Mouse (Mus musculus) liver, postnatal 0 days (tissue): ENCODE measurements around the gene Zwilch. TPM values are rescaled to one million over a fixed set of nuclear protein-coding genes. Genes with fewer than 3 reads are reported as not detected.
"Not testable (repeated sequence)": the region's sequence is repeated elsewhere in the genome, so short reads cannot be mapped to it uniquely, and the experiment has no call there.

Experiments used
- ATAC-seq: fragments of 200-750 bp; cut with Nextera tagmentation; 2 replicates; pipeline ENCODE4 v1.8.0; 2017; ENCODE audit warnings: mild to moderate bottlenecking, moderate library complexity
- DNase-seq: peaks from one replicate; pipeline ENCODE4 v3.0.0-alpha.2; 2016
- H3K27ac ChIP-seq: fragments of 300-500 bp; sonication (generic); 2 replicates; pipeline ENCODE4 v1.5.1; 2014; ENCODE audit warnings: antibody characterized with exemption, moderate library complexity, mild to moderate bottlenecking, low read depth
- H3K27me3 ChIP-seq: fragments of 300-500 bp; sonication (generic); 2 replicates; pipeline ENCODE4 v1.6.1; 2014; ENCODE audit warnings: low read length, control low read depth, mixed read lengths; ENCODE audit not compliant: insufficient read depth
- H3K36me3 ChIP-seq: fragments of 300-500 bp; sonication (generic); replicated peaks from 2 replicates; pipeline ENCODE4 v1.6.1; 2014; ENCODE audit warnings: mild to moderate bottlenecking, control low read depth, low read length, moderate library complexity, mixed read lengths; ENCODE audit not compliant: insufficient read depth
- H3K4me1 ChIP-seq: fragments of 300-500 bp; sonication (generic); 2 replicates; pipeline ENCODE4 v1.6.1; 2014; ENCODE audit warnings: antibody characterized with exemption, mild to moderate bottlenecking, control low read depth; ENCODE audit not compliant: insufficient read depth
- H3K4me2 ChIP-seq: fragments of 300-500 bp; sonication (generic); 2 replicates; pipeline ENCODE4 v1.6.1; 2014; ENCODE audit warnings: low read depth, mild to moderate bottlenecking, low read length, moderate library complexity, mixed read lengths
- H3K4me3 ChIP-seq: fragments of 300-500 bp; sonication (generic); 2 replicates; pipeline ENCODE4 v1.5.1; 2014; ENCODE audit warnings: low read depth, low read length
- H3K9ac ChIP-seq: fragments of 300-500 bp; sonication (generic); replicated peaks from 2 replicates; pipeline ENCODE4 v1.6.1; 2014; ENCODE audit warnings: mild to moderate bottlenecking, moderate library complexity
- H3K9me3 ChIP-seq: fragments of 300-500 bp; sonication (generic); 2 replicates; pipeline ENCODE4 v1.6.1; 2016; ENCODE audit warnings: mild to moderate bottlenecking, control low read depth, low read length, mixed read lengths
- CTCF ChIP-seq: sonication (generic); IDR thresholded peaks from 2 replicates; pipeline ENCODE4 v1.5.1; 2016; ENCODE audit warnings: antibody characterized with exemption, low read depth
- EP300 ChIP-seq: IDR thresholded peaks from 2 replicates; pipeline ENCODE4 v1.6.1; 2016; ENCODE audit warnings: antibody characterized with exemption, low read depth, mild to moderate bottlenecking
- WGBS: fragments of 180-500 bp; shearing (Covaris S2); extraction: QIAGEN DNeasy Blood & Tissue Kit; methylation state at CpG from one replicate; pipeline ENCODE4 v1.1.7; 2014; ENCODE audit not compliant: insufficient replicate concordance; 5-methylcytosine and 5-hydroxymethylcytosine counted together
- polyA plus RNA-seq: library from polyadenylated mRNA; unstranded; fragments of >200 nt; fragmentation: Nextera tagmentation; extraction: Ambion mirVana; gene quantifications from 2 replicates; pipeline ENCODE4 v1.2.1, GENCODE M21; 2015

The Zwilch gene
- polyA plus RNA-seq, 1 experiment from 2014 or later: 4.1 TPM

- 88% methylated on average over 5 of the region's 5 CpGs for WGBS
- no peaks in the 10 kb centered on the region for H3K27me3 ChIP-seq
- H3K27ac ChIP-seq: no peak overlapping the region
- H3K9me3 ChIP-seq: no peaks in the 10 kb centered on the region
- H3K9ac ChIP-seq: no peak overlapping the region
- peaks cover 6% of the 10 kb centered on the region for H3K4me1 ChIP-seq
- peaks cover 30% of the 10 kb centered on the region for H3K36me3 ChIP-seq
- H3K4me2 ChIP-seq: no peak overlapping the region
- ATAC-seq (no peak), DNase-seq (no peak)
- TF ChIP-seq CTCF (no peak), EP300 (no peak)
- no peak overlapping the region for H3K4me3 ChIP-seq
These were observed 11.4 kb upstream of the Zwilch start for GRCm38 (mm10) chr9:64184166-64184840.

GRCm38 (mm10) chr9:64183295-64183694, 10.4 kb upstream of the Zwilch start:
- not testable (repeated sequence) for H3K27me3 ChIP-seq, DNase-seq, H3K27ac ChIP-seq, H3K4me2 ChIP-seq, H3K9ac ChIP-seq, H3K9me3 ChIP-seq, ATAC-seq, H3K4me3 ChIP-seq, H3K4me1 ChIP-seq
- H3K36me3 ChIP-seq: peaks cover 31% of the 10 kb centered on the region
- WGBS: 79% methylated on average over 5 of the region's 5 CpGs

DNA sequence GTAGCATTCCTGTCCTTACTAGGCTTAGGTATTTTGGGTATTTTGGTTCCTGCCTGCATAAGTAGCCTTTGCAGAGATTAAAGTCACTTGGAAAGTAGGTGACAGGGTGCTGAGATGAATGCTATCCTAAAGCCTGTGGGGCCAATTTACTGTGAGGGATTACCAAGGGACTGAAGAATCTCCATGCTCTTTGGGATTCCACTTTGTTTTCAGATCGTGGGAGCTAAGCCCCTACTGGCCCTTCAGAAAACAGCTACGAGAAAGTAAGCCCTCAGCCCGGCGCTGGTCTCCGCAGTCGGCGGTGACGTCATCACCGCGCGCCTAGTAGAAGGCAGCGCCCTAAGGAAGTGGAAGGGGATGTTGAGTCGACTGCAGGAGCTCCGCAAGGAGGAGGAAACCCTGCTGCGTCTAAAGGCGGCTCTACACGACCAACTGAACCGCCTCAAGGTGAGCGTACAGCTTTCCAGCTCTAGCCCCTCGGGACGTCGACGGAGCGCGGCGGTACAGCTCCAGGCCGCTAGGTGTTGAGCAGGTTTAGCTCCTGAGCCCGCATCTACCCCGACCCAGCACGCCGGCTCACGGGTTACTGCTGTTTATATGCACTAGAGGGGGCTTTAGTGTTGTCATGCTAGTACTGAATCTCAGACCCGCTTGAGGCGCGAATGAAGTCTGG, 6.2 kb upstream of the Zwilch start, which contains the start of gene Snapc5:
Gene Snapc5 (plus strand): TSS at position 301 of the 673 bp plus-strand sequence.
- Histone ChIP-seq H3K36me3 (peaks cover 49% of the 10 kb centered on the region), H3K9me3 (no peaks in the 10 kb centered on the region), H3K9ac (peak within 1 kb of the TSS; percentile 88), H3K4me3 (peak within 1 kb of the TSS; percentile 89), H3K4me1 (peaks cover 16% of the 10 kb centered on the region), H3K27ac (peak within 1 kb of the TSS; percentile 90), H3K27me3 (no peaks in the 10 kb centered on the region), H3K4me2 (peak within 1 kb of the TSS; percentile 73)
- TF ChIP-seq EP300: no peak
- TF ChIP-seq CTCF: peak; percentile 69
- peak; percentile 93 for ATAC-seq
- WGBS: under 1% methylated on average over 35 of the region's 35 CpGs
- DNase-seq: peak; percentile 90

DNA sequence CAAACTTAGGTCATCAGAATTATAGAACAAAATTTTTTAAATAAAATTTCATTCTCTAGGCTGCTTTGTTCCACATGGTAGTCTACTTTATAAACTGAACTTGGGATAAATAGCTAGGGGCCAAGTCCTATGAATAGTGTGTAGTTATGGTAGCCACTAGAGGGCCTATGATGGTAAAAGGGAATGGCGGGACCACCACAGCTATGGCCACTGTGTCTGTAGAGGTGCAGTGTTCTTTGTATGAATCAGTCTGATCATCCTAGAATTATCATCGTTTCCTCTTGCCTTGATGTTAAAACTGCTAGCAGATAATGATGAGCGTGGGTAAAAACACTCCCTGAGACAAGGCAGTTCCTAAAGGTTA, 5.7 kb upstream of the Zwilch start:
- 37% methylated on average over 3 of the region's 3 CpGs for WGBS
- Histone ChIP-seq H3K4me1 (peaks cover 16% of the 10 kb centered on the region), H3K4me2 (peak overlapping the region; percentile 73), H3K27me3 (no peaks in the 10 kb centered on the region), H3K27ac (peak overlapping the region; percentile 90), H3K36me3 (peaks cover 47% of the 10 kb centered on the region), H3K9me3 (no peaks in the 10 kb centered on the region), H3K4me3 (peak overlapping the region; percentile 89), H3K9ac (peak overlapping the region; percentile 88; the same call in 1 of the 2 replicates)
- ATAC-seq (peak; percentile 42), DNase-seq (no peak)
- TF ChIP-seq EP300 (no peak), CTCF (peak; percentile 40)

DNA sequence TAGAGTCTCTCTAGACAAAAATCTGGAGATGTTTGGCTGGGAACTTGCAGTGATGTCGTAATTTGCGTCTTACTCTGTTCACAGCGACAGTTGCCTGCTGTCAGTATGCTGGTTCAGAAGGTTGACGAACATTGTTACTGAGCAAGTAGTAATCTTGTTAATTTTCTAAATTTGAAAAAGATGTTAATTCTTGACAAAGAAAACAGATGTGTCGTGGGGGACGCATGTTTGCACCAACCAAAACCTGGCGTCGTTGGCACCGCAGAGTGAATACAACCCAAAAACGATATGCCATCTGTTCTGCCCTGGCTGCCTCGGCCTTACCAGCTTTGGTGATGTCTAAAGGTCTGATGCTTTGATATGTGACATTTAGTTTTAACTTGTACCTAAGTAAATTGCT, 2.5 kb upstream of the Zwilch start:
- TF ChIP-seq EP300 (no peak), CTCF (no peak)
- peak overlapping the region; percentile 89; the same call in 1 of the 2 replicates for H3K9ac ChIP-seq
- H3K4me3 ChIP-seq: peak overlapping the region; percentile 86; the same call in 1 of the 2 replicates
- 82% methylated on average over 11 of the region's 11 CpGs for WGBS
- peaks cover 39% of the 10 kb centered on the region for H3K36me3 ChIP-seq
- no peak overlapping the region for H3K27ac ChIP-seq
- H3K27me3 ChIP-seq: no peaks in the 10 kb centered on the region
- no peaks in the 10 kb centered on the region for H3K9me3 ChIP-seq
- H3K4me1 ChIP-seq: peaks cover 16% of the 10 kb centered on the region
- H3K4me2 ChIP-seq: peak overlapping the region; percentile 75
- no peak for ATAC-seq
- no peak for DNase-seq

DNA sequence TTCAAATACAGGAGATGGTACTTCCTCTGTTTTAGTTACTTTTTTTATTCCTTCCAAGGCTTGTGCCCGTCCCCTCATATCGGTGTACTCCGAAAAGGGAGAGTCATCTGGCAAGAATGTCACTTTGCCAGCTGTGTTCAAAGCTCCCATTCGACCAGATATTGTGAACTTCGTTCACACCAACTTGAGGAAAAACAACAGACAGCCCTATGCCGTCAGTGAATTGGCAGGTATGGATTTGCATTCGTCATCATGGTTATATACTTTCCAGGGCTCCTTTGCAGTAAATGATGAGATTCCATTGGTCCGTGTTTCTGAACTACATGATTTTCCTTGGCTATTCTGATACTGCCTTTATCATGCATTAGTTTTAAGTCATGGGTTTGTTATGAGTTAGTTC, 1.9 kb upstream of the Zwilch start:
- TF ChIP-seq EP300 (no peak), CTCF (no peak)
- H3K9ac ChIP-seq: peak overlapping the region; percentile 89
- DNase-seq (no peak), ATAC-seq (no peak)
- H3K27ac ChIP-seq: no peak overlapping the region
- H3K9me3 ChIP-seq: no peaks in the 10 kb centered on the region
- H3K4me2 ChIP-seq: peak overlapping the region; percentile 75
- H3K4me3 ChIP-seq: peak overlapping the region; percentile 86
- H3K27me3 ChIP-seq: no peaks in the 10 kb centered on the region
- 51% methylated on average over 8 of the region's 8 CpGs for WGBS
- H3K36me3 ChIP-seq: peaks cover 38% of the 10 kb centered on the region
- H3K4me1 ChIP-seq: peaks cover 12% of the 10 kb centered on the region
